Mouse (Mus musculus) intestine, embryonic 16.5 days (tissue): ENCODE data around the gene Dynll1. TPM values are rescaled to one million over a fixed set of nuclear protein-coding genes. Genes with fewer than 3 reads are reported as not detected.

Experiments
- ATAC-seq: fragments of 200-750 bp; cut with Nextera tagmentation; 2 replicates; pipeline ENCODE4 v1.8.0; 2017; ENCODE audit warnings: moderate TSS enrichment, moderate library complexity
- H3K27ac ChIP-seq: fragments of 300-500 bp; sonication (generic); 2 replicates; pipeline ENCODE4 v1.5.1; 2014; ENCODE audit warnings: mild to moderate bottlenecking, low read length
- H3K27me3 ChIP-seq: fragments of 300-500 bp; sonication (generic); replicated peaks from 2 replicates; pipeline ENCODE4 v1.6.1; 2014; ENCODE audit warnings: low read length, control low read depth, mixed read lengths; ENCODE audit not compliant: control insufficient read depth, insufficient read depth
- H3K36me3 ChIP-seq: fragments of 300-500 bp; sonication (generic); 2 replicates; pipeline ENCODE4 v1.6.1; 2014; ENCODE audit warnings: low read length, control low read depth; ENCODE audit not compliant: control insufficient read depth, insufficient read depth
- H3K4me1 ChIP-seq: fragments of 300-500 bp; sonication (generic); 2 replicates; pipeline ENCODE4 v1.6.1; 2014; ENCODE audit warnings: low read length, control low read depth, mixed read lengths; ENCODE audit not compliant: control insufficient read depth, insufficient read depth
- H3K4me2 ChIP-seq: fragments of 300-500 bp; sonication (generic); 2 replicates; pipeline ENCODE4 v1.6.1; 2014; ENCODE audit warnings: low read depth, low read length, control low read depth
- H3K4me3 ChIP-seq: fragments of 300-500 bp; sonication (generic); 2 replicates; pipeline ENCODE4 v1.5.1; 2014; ENCODE audit warnings: mild to moderate bottlenecking, low read length
- H3K9ac ChIP-seq: fragments of 300-500 bp; sonication (generic); 2 replicates; pipeline ENCODE4 v1.6.1; 2014; ENCODE audit warnings: low read depth, low read length
- H3K9me3 ChIP-seq: fragments of 300-500 bp; sonication (generic); 2 replicates; pipeline ENCODE4 v1.6.1; 2016; ENCODE audit warnings: low read length, control low read depth; ENCODE audit not compliant: control insufficient read depth
- WGBS: fragments of 180-500 bp; shearing (Covaris S2); extraction: QIAGEN DNeasy Blood & Tissue Kit; methylation state at CpG from one replicate; pipeline ENCODE4 v1.1.7; 2014; 5-methylcytosine and 5-hydroxymethylcytosine counted together
- polyA plus RNA-seq: library from polyadenylated mRNA; unstranded; fragments of >200 nt; fragmentation: Nextera tagmentation; extraction: Ambion mirVana; gene quantifications from 2 replicates; pipeline ENCODE4 v1.2.1, GENCODE M21; 2015

Dynll1 gene
- polyA plus RNA-seq, 1 experiment from 2014 or later: 1,116 TPM

DNA sequence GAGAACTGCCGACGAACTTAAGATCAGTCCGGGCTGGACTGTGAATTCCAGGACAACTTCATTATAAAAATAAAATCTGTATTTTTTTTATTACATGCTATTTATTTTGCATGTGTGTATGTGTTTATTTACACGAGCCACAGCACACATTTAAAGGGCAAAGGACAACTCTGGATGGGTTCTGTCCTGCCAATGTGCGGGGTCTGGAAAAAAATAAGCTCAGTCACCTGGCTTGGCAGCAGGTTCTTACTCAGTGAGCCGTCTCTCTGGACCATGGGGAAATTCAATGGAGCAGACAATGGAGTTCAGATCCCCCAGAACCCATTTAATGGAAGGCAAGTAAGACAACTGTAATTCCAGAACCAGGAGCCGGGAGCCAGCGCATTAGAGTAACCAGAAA, 39.7 kb downstream of the Dynll1 start:
- Histone ChIP-seq H3K27ac (no peak overlapping the region), H3K27me3 (no peaks in the 10 kb centered on the region), H3K9ac (no peak overlapping the region), H3K4me3 (no peak overlapping the region), H3K9me3 (no peaks in the 10 kb centered on the region), H3K4me1 (no peaks in the 10 kb centered on the region), H3K36me3 (peaks cover 21% of the 10 kb centered on the region), H3K4me2 (no peak overlapping the region)
- ATAC-seq: no peak
- 86% methylated on average over 8 of the region's 8 CpGs for WGBS

DNA sequence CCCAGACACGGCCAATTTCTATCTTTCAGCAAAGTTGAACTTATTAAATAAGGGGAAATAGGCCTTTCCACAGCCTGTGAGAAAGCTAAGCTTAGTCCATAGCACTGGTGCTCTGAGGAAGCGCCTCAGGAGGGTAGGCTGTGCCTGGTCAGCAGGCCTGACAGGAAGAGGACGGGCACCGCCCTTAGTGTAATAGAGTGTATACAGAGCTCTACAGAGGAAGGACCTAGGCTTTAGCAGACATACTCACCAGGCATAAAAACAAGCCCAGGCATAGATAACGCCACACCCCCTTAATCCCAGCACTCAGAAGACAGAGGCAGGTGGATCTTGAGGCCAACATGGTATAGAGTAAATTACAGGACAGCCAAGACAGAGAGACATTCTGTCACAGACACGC, 40.4 kb downstream of the Dynll1 start:
- no peak overlapping the region for H3K4me3 ChIP-seq
- no peak overlapping the region for H3K27ac ChIP-seq
- WGBS: 85% methylated on average over 6 of the region's 6 CpGs
- no peak overlapping the region for H3K4me2 ChIP-seq
- no peak for ATAC-seq
- no peaks in the 10 kb centered on the region for H3K27me3 ChIP-seq
- H3K4me1 ChIP-seq: no peaks in the 10 kb centered on the region
- peaks cover 27% of the 10 kb centered on the region for H3K36me3 ChIP-seq
- no peaks in the 10 kb centered on the region for H3K9me3 ChIP-seq
- no peak overlapping the region for H3K9ac ChIP-seq

DNA sequence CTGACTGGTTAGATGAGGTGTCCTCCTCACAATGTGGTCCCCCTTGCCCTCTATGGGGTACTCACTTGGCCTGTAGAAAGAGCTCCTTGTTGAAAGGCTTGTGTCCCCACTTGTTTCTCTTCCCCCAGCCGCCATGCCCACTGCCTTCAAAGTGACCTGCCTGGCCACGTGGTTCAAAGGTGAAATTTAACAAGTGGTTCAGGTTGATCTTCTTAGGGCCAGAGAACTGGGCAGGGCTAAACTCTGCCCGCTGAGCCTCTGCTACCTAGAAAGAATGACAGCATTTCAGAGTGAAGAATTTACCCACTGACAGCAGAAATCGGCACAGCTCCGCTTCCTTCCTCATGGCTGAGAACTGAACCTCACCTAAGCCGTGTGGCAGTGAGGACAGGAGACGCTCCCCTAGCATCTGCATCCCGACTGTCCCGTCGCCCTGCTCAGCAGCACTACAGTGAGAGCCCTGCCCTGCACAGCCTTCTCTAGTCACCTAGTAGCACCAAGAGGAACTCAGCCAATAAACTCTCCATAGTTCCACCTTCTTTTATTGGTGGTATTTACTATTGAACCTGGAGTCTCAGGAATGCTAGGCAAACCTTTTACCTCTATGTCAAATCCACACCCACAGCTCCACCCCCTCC, 43.8 kb downstream of the Dynll1 start:
- H3K4me3 ChIP-seq: no peak overlapping the region
- peaks cover 29% of the 10 kb centered on the region for H3K36me3 ChIP-seq
- peak; percentile 53; the same call in 1 of the 2 replicates for ATAC-seq

DNA sequence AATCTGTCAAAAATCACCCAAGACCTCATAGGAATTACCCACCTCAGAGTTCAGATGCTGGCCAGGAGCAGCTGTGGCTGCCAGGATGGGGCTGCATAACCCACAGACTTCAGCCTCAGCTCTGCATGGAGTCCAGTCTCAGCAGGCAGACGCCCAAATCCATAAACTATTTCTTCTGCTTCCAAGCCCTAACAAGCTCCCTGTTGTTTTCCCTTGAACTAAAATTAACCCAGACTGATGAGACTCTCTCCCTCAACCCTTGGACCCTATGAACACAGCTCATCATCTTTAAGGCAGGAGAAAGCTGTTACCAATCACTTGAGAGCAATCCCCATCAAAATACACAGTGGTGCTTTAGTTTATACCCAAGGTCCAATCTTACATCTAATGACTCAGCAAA, 45.3 kb downstream of the Dynll1 start:
- ATAC-seq: no peak
- 87% methylated on average over 1 of the region's 1 CpGs for WGBS
- no peak overlapping the region for H3K9ac ChIP-seq
- peaks cover 37% of the 10 kb centered on the region for H3K36me3 ChIP-seq
- H3K4me3 ChIP-seq: no peak overlapping the region
- H3K4me2 ChIP-seq: no peak overlapping the region
- no peaks in the 10 kb centered on the region for H3K9me3 ChIP-seq
- H3K27me3 ChIP-seq: no peaks in the 10 kb centered on the region
- H3K27ac ChIP-seq: no peak overlapping the region
- H3K4me1 ChIP-seq: no peaks in the 10 kb centered on the region

More for the DNA sequence above, 43.8 kb downstream of the Dynll1 start:
- Histone ChIP-seq H3K27me3 (no peaks in the 10 kb centered on the region), H3K9ac (no peak overlapping the region), H3K27ac (no peak overlapping the region), H3K4me1 (no peaks in the 10 kb centered on the region), H3K9me3 (no peaks in the 10 kb centered on the region), H3K4me2 (no peak overlapping the region)
- WGBS: 82% methylated on average over 10 of the region's 10 CpGs

Other genes with a start within 250 kb of the Dynll1 start
- gene Gm10401, start 202.7 kb downstream of the Dynll1 start, polyA plus RNA-seq: 17.6 and 22.0 TPM in 2 replicates
- gene Acads, start 181.7 kb downstream of the Dynll1 start, polyA plus RNA-seq: 150 and 162 TPM in 2 replicates
- gene Unc119b, start 166.0 kb downstream of the Dynll1 start, polyA plus RNA-seq: 22.1 and 23.2 TPM in 2 replicates
- gene Mlec, start 142.8 kb downstream of the Dynll1 start, polyA plus RNA-seq: 68.5 and 82.4 TPM in 2 replicates
- 0.80 and 1.2 TPM in 2 replicates for gene Cabp1, start 106.6 kb downstream of the Dynll1 start, polyA plus RNA-seq
- gene Pop5, start 65.2 kb downstream of the Dynll1 start, polyA plus RNA-seq: 124 and 141 TPM in 2 replicates
- gene Rnf10, start 28.1 kb downstream of the Dynll1 start, polyA plus RNA-seq: 90.4 and 92.6 TPM in 2 replicates
- 64.2 and 72.9 TPM in 2 replicates for gene Coq5, start 21.3 kb downstream of the Dynll1 start, polyA plus RNA-seq
- 67.9 and 121 TPM in 2 replicates for gene Srsf9, start 26.2 kb upstream of the Dynll1 start, polyA plus RNA-seq
- 23.4 and 23.9 TPM in 2 replicates for gene Gatc, start 40.2 kb upstream of the Dynll1 start, polyA plus RNA-seq
- gene Triap1, start 40.2 kb upstream of the Dynll1 start, polyA plus RNA-seq: 62.0 and 67.4 TPM in 2 replicates
- gene Cox6a1, start 48.0 kb upstream of the Dynll1 start, polyA plus RNA-seq: 1,462 and 1,500 TPM in 2 replicates
- 3.0 and 4.5 TPM in 2 replicates for gene Msi1, start 128.6 kb upstream of the Dynll1 start, polyA plus RNA-seq
- gene Pla2g1b, start 165.3 kb upstream of the Dynll1 start, polyA plus RNA-seq: 1.2 and 1.3 TPM in 2 replicates
- gene Sirt4, start 183.7 kb upstream of the Dynll1 start, polyA plus RNA-seq: 20.4 and 23.1 TPM in 2 replicates
- gene Pxn, start 205.7 kb upstream of the Dynll1 start, polyA plus RNA-seq: 71.9 and 88.2 TPM in 2 replicates